Mouse (Mus musculus): ENCODE data around the gene Ablim2. TPM values are rescaled to one million over a fixed set of nuclear protein-coding genes. Genes with fewer than 3 reads are reported as not detected.

Ablim2 gene
- polyA plus RNA-seq, 1 experiment from 2014 or later = 2.5 TPM

DNA sequence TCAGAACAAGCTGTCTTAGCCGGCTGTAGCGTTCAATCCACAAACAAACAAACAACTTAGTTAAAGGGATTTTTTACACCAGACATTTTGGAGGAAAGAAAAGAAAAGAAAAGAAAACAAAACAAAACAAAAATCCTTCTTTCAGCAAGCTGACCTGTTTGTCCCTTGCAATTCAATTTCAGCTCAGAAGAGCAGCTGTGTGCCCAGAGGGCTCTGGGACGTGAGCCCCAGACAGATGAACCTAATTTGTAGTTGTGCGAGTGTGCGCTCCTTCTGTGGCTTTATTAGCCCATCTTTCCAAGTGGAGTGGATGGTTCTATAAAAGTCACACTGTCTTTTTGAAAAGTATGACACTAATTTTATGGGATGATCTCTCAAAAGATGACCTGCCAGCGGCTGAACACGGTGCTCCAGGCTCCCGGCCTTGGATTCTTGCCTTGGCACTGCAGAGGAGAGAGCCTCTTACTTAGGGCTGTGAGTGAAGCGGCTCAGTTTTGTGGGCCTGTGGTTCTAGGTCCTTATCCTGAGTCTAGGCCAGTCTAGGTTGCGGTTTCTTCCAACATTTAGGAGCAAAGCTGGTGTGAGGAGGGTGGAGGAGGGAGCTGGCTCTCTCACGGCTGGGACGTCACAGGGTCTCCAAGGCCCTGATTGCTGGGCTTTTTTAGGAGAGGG lies 158.1 kb downstream of the Ablim2 start:
- Histone ChIP-seq H3K4me3 (ENCODE audit: low read depth, low read length) (no peak overlapping the region), H3K4me2 (no peak overlapping the region), H3K36me3 (ENCODE audit: control insufficient read depth, insufficient read depth, low read length) (no peaks in the 10 kb centered on the region), H3K27ac (ENCODE audit: low read depth, low read length) (no peak overlapping the region), H3K4me1 (ENCODE audit: control insufficient read depth, insufficient read depth, low read length) (peaks cover 49% of the 10 kb centered on the region), H3K9me3 (replicated peaks; ENCODE audit: control insufficient read depth, low read length) (no peaks in the 10 kb centered on the region), H3K9ac (ENCODE audit: low read depth, low read length) (no peak overlapping the region), H3K27me3 (ENCODE audit: control insufficient read depth, insufficient read depth, low read length) (no peaks in the 10 kb centered on the region)
- ATAC-seq (replicated peaks; ENCODE audit: insufficient number of reproducible peaks, low FRiP score, low TSS enrichment) = no peak
- 68% methylated on average over 12 of the region's 12 CpGs for WGBS (ENCODE audit: insufficient replicate concordance)

- 63% methylated on average over 5 of the region's 5 CpGs for WGBS (ENCODE audit: insufficient replicate concordance)
- Histone ChIP-seq H3K27ac (ENCODE audit: low read depth, low read length) (no peak overlapping the region; the same call in 1 of the 2 replicates), H3K9me3 (replicated peaks; ENCODE audit: control insufficient read depth, low read length) (no peaks in the 10 kb centered on the region), H3K27me3 (ENCODE audit: control insufficient read depth, insufficient read depth, low read length) (no peaks in the 10 kb centered on the region), H3K4me3 (ENCODE audit: low read depth, low read length) (no peak overlapping the region), H3K36me3 (ENCODE audit: control insufficient read depth, insufficient read depth, low read length) (no peaks in the 10 kb centered on the region), H3K4me1 (ENCODE audit: control insufficient read depth, insufficient read depth, low read length) (peaks cover 56% of the 10 kb centered on the region), H3K4me2 (no peak overlapping the region), H3K9ac (ENCODE audit: low read depth, low read length) (no peak overlapping the region)
- ATAC-seq (replicated peaks; ENCODE audit: insufficient number of reproducible peaks, low FRiP score, low TSS enrichment) = no peak
Observed at GRCm38 (mm10) chr5:35916666-35917065, 159.0 kb downstream of the Ablim2 start.

GRCm38 (mm10) chr5:35918387-35918786 lies 160.7 kb downstream of the Ablim2 start:
- H3K27ac ChIP-seq (ENCODE audit: low read depth, low read length) = peak overlapping the region; percentile 74
- 25% methylated on average over 8 of the region's 8 CpGs for WGBS (ENCODE audit: insufficient replicate concordance)
- ATAC-seq (replicated peaks; ENCODE audit: insufficient number of reproducible peaks, low FRiP score, low TSS enrichment) = no peak
- H3K4me2 ChIP-seq = peak overlapping the region; percentile 14; the same call in 1 of the 2 replicates
- no peaks in the 10 kb centered on the region for H3K9me3 ChIP-seq (replicated peaks; ENCODE audit: control insufficient read depth, low read length)
- peaks cover 70% of the 10 kb centered on the region for H3K4me1 ChIP-seq (ENCODE audit: control insufficient read depth, insufficient read depth, low read length)
- no peak overlapping the region for H3K4me3 ChIP-seq (ENCODE audit: low read depth, low read length)
- no peaks in the 10 kb centered on the region for H3K27me3 ChIP-seq (ENCODE audit: control insufficient read depth, insufficient read depth, low read length)
- H3K36me3 ChIP-seq (ENCODE audit: control insufficient read depth, insufficient read depth, low read length) = no peaks in the 10 kb centered on the region
- peak overlapping the region; percentile 54; the same call in 1 of the 2 replicates for H3K9ac ChIP-seq (ENCODE audit: low read depth, low read length)

- Histone ChIP-seq H3K9me3 (replicated peaks; ENCODE audit: control insufficient read depth, low read length) (no peaks in the 10 kb centered on the region), H3K27ac (ENCODE audit: low read depth, low read length) (peak overlapping the region; percentile 63), H3K9ac (ENCODE audit: low read depth, low read length) (no peak overlapping the region), H3K4me2 (no peak overlapping the region), H3K36me3 (ENCODE audit: control insufficient read depth, insufficient read depth, low read length) (no peaks in the 10 kb centered on the region), H3K4me3 (ENCODE audit: low read depth, low read length) (no peak overlapping the region), H3K4me1 (ENCODE audit: control insufficient read depth, insufficient read depth, low read length) (peaks cover 84% of the 10 kb centered on the region), H3K27me3 (ENCODE audit: control insufficient read depth, insufficient read depth, low read length) (no peaks in the 10 kb centered on the region)
- no peak for ATAC-seq (replicated peaks; ENCODE audit: insufficient number of reproducible peaks, low FRiP score, low TSS enrichment)
- 48% methylated on average over 4 of the region's 4 CpGs for WGBS (ENCODE audit: insufficient replicate concordance)
Observed at GRCm38 (mm10) chr5:35920076-35920475, 162.4 kb downstream of the Ablim2 start.

DNA sequence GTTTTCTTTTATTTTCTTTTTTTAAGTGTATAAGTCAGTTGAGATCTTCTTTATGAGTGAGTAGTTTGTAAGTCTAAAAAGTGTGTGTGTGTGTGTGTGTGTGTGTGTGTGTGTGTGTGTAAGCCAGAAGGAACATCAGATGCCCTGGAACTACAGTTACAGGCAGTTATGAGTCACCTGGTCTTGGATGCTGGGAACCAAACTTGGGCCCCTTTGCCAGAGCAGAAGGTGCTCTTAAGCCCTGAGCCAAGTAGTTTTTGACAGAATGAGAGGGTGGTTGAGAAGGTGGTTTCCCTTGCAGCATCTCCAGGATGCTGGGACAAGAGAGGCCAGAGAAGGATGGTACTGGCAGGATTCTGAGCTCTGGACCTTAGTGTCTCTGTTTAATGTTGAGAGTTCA lies 162.9 kb downstream of the Ablim2 start:
- H3K4me1 ChIP-seq (ENCODE audit: control insufficient read depth, insufficient read depth, low read length) = peaks cover 85% of the 10 kb centered on the region
- no peaks in the 10 kb centered on the region for H3K27me3 ChIP-seq (ENCODE audit: control insufficient read depth, insufficient read depth, low read length)
- H3K9ac ChIP-seq (ENCODE audit: low read depth, low read length) = no peak overlapping the region; the same call in 1 of the 2 replicates
- H3K36me3 ChIP-seq (ENCODE audit: control insufficient read depth, insufficient read depth, low read length) = no peaks in the 10 kb centered on the region
- peak overlapping the region; percentile 99 for H3K27ac ChIP-seq (ENCODE audit: low read depth, low read length)
- no peak for ATAC-seq (replicated peaks; ENCODE audit: insufficient number of reproducible peaks, low FRiP score, low TSS enrichment)
- H3K4me3 ChIP-seq (ENCODE audit: low read depth, low read length) = no peak overlapping the region
- H3K4me2 ChIP-seq = no peak overlapping the region
- no peaks in the 10 kb centered on the region for H3K9me3 ChIP-seq (replicated peaks; ENCODE audit: control insufficient read depth, low read length)

- H3K4me3 ChIP-seq (ENCODE audit: low read depth, low read length) = no peak overlapping the region
- WGBS (ENCODE audit: insufficient replicate concordance) = 39% methylated on average over 6 of the region's 6 CpGs
- peak overlapping the region; percentile 53 for H3K4me2 ChIP-seq
- peak overlapping the region; percentile 99 for H3K27ac ChIP-seq (ENCODE audit: low read depth, low read length)
- no peaks in the 10 kb centered on the region for H3K36me3 ChIP-seq (ENCODE audit: control insufficient read depth, insufficient read depth, low read length)
- ATAC-seq (replicated peaks; ENCODE audit: insufficient number of reproducible peaks, low FRiP score, low TSS enrichment) = no peak
- H3K9ac ChIP-seq (ENCODE audit: low read depth, low read length) = peak overlapping the region; percentile 31
- peaks cover 86% of the 10 kb centered on the region for H3K4me1 ChIP-seq (ENCODE audit: control insufficient read depth, insufficient read depth, low read length)
- no peaks in the 10 kb centered on the region for H3K9me3 ChIP-seq (replicated peaks; ENCODE audit: control insufficient read depth, low read length)
- H3K27me3 ChIP-seq (ENCODE audit: control insufficient read depth, insufficient read depth, low read length) = no peaks in the 10 kb centered on the region
Observed at GRCm38 (mm10) chr5:35921141-35921540, 163.5 kb downstream of the Ablim2 start.

DNA sequence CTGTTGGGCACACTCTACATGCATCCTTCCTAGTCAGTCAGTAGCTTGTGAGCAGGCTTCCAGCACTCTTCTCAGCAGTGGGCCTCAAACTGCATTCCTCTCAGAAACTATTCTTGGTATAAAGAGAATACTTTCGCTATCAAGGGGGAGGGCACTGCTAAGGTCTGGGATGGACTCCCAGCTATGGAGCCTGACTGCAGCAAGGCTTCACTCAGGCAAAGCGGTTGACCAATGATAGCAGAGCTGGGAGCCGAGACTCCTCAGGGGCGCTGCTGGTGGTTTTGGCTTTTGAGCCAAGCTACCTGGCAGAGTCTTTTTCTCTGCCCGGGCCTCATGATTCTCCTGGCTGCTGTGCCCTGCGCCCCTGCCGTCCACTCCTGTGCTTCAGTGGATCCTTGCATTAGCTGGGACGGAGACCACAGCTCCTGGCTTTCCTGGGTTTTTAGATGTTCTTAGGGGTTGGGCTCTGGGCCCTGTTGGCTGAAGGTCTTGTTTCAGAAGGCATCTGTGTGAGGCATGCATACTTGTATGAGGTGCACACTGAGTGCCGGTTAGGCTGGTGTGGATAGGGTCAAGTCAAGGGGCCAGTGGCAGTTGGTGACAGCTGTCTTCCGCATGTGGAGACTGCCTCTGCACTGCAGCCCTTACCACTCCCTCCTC lies 164.0 kb downstream of the Ablim2 start:
- peak overlapping the region; percentile 31; the same call in 1 of the 2 replicates for H3K9ac ChIP-seq (ENCODE audit: low read depth, low read length)
- peak; percentile 78 for ATAC-seq (replicated peaks; ENCODE audit: insufficient number of reproducible peaks, low FRiP score, low TSS enrichment)
- H3K9me3 ChIP-seq (replicated peaks; ENCODE audit: control insufficient read depth, low read length) = no peaks in the 10 kb centered on the region
- peak overlapping the region; percentile 53 for H3K4me2 ChIP-seq
- H3K4me3 ChIP-seq (ENCODE audit: low read depth, low read length) = no peak overlapping the region
- peak overlapping the region; percentile 99 for H3K27ac ChIP-seq (ENCODE audit: low read depth, low read length)
- H3K36me3 ChIP-seq (ENCODE audit: control insufficient read depth, insufficient read depth, low read length) = no peaks in the 10 kb centered on the region
- peaks cover 88% of the 10 kb centered on the region for H3K4me1 ChIP-seq (ENCODE audit: control insufficient read depth, insufficient read depth, low read length)
- 16% methylated on average over 10 of the region's 10 CpGs for WGBS (ENCODE audit: insufficient replicate concordance)
- H3K27me3 ChIP-seq (ENCODE audit: control insufficient read depth, insufficient read depth, low read length) = no peaks in the 10 kb centered on the region

DNA sequence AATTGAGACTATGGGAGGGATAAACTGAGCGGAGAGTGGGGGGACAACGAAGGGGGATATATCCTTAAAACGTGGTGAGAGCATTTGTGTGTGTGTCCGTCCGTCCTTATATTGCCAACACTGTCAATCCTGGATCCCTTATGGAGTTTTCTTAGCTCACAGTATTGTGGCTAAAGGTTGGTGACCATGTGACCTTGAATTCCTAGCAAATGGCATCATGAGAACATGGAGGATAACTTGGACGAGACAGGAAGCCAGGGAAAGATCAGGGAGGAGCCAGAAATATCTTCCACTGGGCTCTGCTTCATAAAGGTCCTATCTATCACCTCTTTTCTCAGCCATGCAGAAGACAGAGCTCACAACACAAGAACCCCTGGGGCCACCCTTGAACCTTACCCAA lies 165.8 kb downstream of the Ablim2 start:
- WGBS (ENCODE audit: insufficient replicate concordance) = 74% methylated on average over 6 of the region's 6 CpGs
- Histone ChIP-seq H3K9ac (ENCODE audit: low read depth, low read length) (no peak overlapping the region), H3K36me3 (ENCODE audit: control insufficient read depth, insufficient read depth, low read length) (no peaks in the 10 kb centered on the region), H3K27me3 (ENCODE audit: control insufficient read depth, insufficient read depth, low read length) (no peaks in the 10 kb centered on the region), H3K4me1 (ENCODE audit: control insufficient read depth, insufficient read depth, low read length) (peaks cover 84% of the 10 kb centered on the region), H3K9me3 (replicated peaks; ENCODE audit: control insufficient read depth, low read length) (no peaks in the 10 kb centered on the region), H3K4me2 (no peak overlapping the region), H3K27ac (ENCODE audit: low read depth, low read length) (peak overlapping the region; percentile 99), H3K4me3 (ENCODE audit: low read depth, low read length) (no peak overlapping the region)
- ATAC-seq (replicated peaks; ENCODE audit: insufficient number of reproducible peaks, low FRiP score, low TSS enrichment) = no peak
